Mouse (Mus musculus): Measurements from ENCODE around the gene Anapc7. TPM values are rescaled to one million over a fixed set of nuclear protein-coding genes. Genes with fewer than 3 reads are reported as not detected.

Anapc7 gene
- polyA plus RNA-seq, 1 experiment from 2014 or later = 18.9 TPM

Other genes with a start within 250 kb of the Anapc7 start
- gene Hvcn1, start 214.9 kb upstream of the Anapc7 start, polyA plus RNA-seq (2015; fragmentation: Nextera tagmentation; extraction: Ambion mirVana) = 1.4 and 2.1 TPM in 2 replicates
- 0.68 and 1.1 TPM in 2 replicates for gene Tctn1, start 157.2 kb upstream of the Anapc7 start, polyA plus RNA-seq (2015; fragmentation: Nextera tagmentation; extraction: Ambion mirVana)
- 3.4 and 3.5 TPM in 2 replicates for gene Pptc7, start 137.3 kb upstream of the Anapc7 start, polyA plus RNA-seq (2015; fragmentation: Nextera tagmentation; extraction: Ambion mirVana)
- gene Rad9b, start 67.5 kb upstream of the Anapc7 start, polyA plus RNA-seq (2015; fragmentation: Nextera tagmentation; extraction: Ambion mirVana) = 2.8 and 2.9 TPM in 2 replicates
- gene Vps29, start 67.3 kb upstream of the Anapc7 start, polyA plus RNA-seq (2015; fragmentation: Nextera tagmentation; extraction: Ambion mirVana) = 131 and 141 TPM in 2 replicates
- gene Gpn3, start 49.8 kb upstream of the Anapc7 start, polyA plus RNA-seq (2015; fragmentation: Nextera tagmentation; extraction: Ambion mirVana) = 74.4 and 86.6 TPM in 2 replicates
- 23.4 and 23.6 TPM in 2 replicates for gene Fam216a, start 49.3 kb upstream of the Anapc7 start, polyA plus RNA-seq (2015; fragmentation: Nextera tagmentation; extraction: Ambion mirVana)
- gene Arpc3, start 29.8 kb upstream of the Anapc7 start, polyA plus RNA-seq (2015; fragmentation: Nextera tagmentation; extraction: Ambion mirVana) = 103 and 115 TPM in 2 replicates
- 14.1 and 17.1 TPM in 2 replicates for gene Atp2a2, start 80.5 kb downstream of the Anapc7 start, polyA plus RNA-seq (2015; fragmentation: Nextera tagmentation; extraction: Ambion mirVana)
- 3.0 and 3.8 TPM in 2 replicates for gene Ift81, start 192.8 kb downstream of the Anapc7 start, polyA plus RNA-seq (2015; fragmentation: Nextera tagmentation; extraction: Ambion mirVana)
- 0.98 and 1.3 TPM in 2 replicates for gene P2rx7, start 222.2 kb downstream of the Anapc7 start, polyA plus RNA-seq (2015; fragmentation: Nextera tagmentation; extraction: Ambion mirVana)

All from liver, embryonic 13.5 days (tissue).